Mouse (Mus musculus) brain, embryonic 14.5 days (tissue): ENCODE measurements around the gene Ndufs2.

Source experiments
- CTCF ChIP-seq: fragments of 200-500 bp; IDR thresholded peaks from 2 replicates; pipeline ENCODE4 v1.5.1; 2012; ENCODE audit warnings: inconsistent platforms, mild to moderate bottlenecking, moderate library complexity, borderline replicate concordance; ENCODE audit not compliant: insufficient read depth, insufficient read length; ENCODE audit errors: extremely low read depth
- POLR2A ChIP-seq: fragments of 200-500 bp; IDR thresholded peaks from 2 replicates; pipeline ENCODE4 v1.6.1; 2012; ENCODE audit warnings: mild to moderate bottlenecking, inconsistent platforms, borderline replicate concordance; ENCODE audit not compliant: poor library complexity, insufficient read depth, insufficient read length, severe bottlenecking; ENCODE audit errors: extremely low read depth

- TF ChIP-seq CTCF (no peak), POLR2A (no peak)
Measured at GRCm38 (mm10) chr1:171232348-171232747, 18.8 kb downstream of the Ndufs2 start.
